Mouse (Mus musculus): ENCODE measurements around the gene Hbq1b.

Hbq1b gene

GRCm38 (mm10) chr11:32286695-32287492 is at the start of gene Hbq1b:
Gene Hbq1b (plus strand): TSS chr11:32286965.
- peak; percentile 87 to 90 for DNase-seq

- DNase-seq = no peak
These were observed 49.4 kb upstream of the Hbq1b start for GRCm38 (mm10) chr11:32237411-32237795.

- peak; percentile 81 to 83 for DNase-seq
These were observed 48.5 kb upstream of the Hbq1b start for GRCm38 (mm10) chr11:32238093-32238860.

GRCm38 (mm10) chr11:32241391-32241790 is 45.4 kb upstream of the Hbq1b start:
- no peak for DNase-seq

GRCm38 (mm10) chr11:32242209-32242608 is 44.6 kb upstream of the Hbq1b start:
- DNase-seq = no peak

GRCm38 (mm10) chr11:32243205-32243955 is 43.4 kb upstream of the Hbq1b start:
- DNase-seq = peak; percentile 53 to 66

GRCm38 (mm10) chr11:32244064-32244463 is 42.7 kb upstream of the Hbq1b start:
- DNase-seq = peak; percentile 66 to 67

GRCm38 (mm10) chr11:32244617-32245016 is 42.1 kb upstream of the Hbq1b start:
- DNase-seq = no peak

GRCm38 (mm10) chr11:32245614-32246013 is 41.2 kb upstream of the Hbq1b start:
- no peak for DNase-seq

- DNase-seq = no peak
These were observed 39.7 kb upstream of the Hbq1b start for GRCm38 (mm10) chr11:32247068-32247467.

- no peak for DNase-seq
These were observed 38.4 kb upstream of the Hbq1b start for GRCm38 (mm10) chr11:32248350-32248749.

GRCm38 (mm10) chr11:32250880-32251763 is 35.6 kb upstream of the Hbq1b start:
- DNase-seq = no peak

GRCm38 (mm10) chr11:32253121-32253520 is 33.6 kb upstream of the Hbq1b start:
- DNase-seq = no peak

GRCm38 (mm10) chr11:32256146-32256545 is 30.6 kb upstream of the Hbq1b start:
- no peak for DNase-seq

- no peak for DNase-seq
These were observed 30.2 kb upstream of the Hbq1b start for GRCm38 (mm10) chr11:32256566-32256965.

GRCm38 (mm10) chr11:32262674-32263415 is 23.9 kb upstream of the Hbq1b start:
- no peak for DNase-seq

GRCm38 (mm10) chr11:32265117-32265738 is 21.5 kb upstream of the Hbq1b start:
- no peak for DNase-seq

GRCm38 (mm10) chr11:32266194-32266593 is 20.6 kb upstream of the Hbq1b start:
- DNase-seq = no peak

GRCm38 (mm10) chr11:32266776-32267175 is 20.0 kb upstream of the Hbq1b start:
- no peak for DNase-seq

- peak; percentile 97 to 99 for DNase-seq
These were observed 19.4 kb upstream of the Hbq1b start, which contains the start of gene Nprl3 for GRCm38 (mm10) chr11:32267188-32267884. Gene Nprl3 (minus strand): TSS chr11:32267707.

Data from kidney, postnatal 4 days (tissue).